Mouse (Mus musculus) large intestine, adult 2 months (tissue): ENCODE measurements at regions not wholly inside any gene's neighbourhood (a gene's known extent, or its start where the extent isn't known, plus 50 kb on each side); places are given as distances from the start of the nearest gene placed in this dataset.

ENCODE experiments used
- DNase-seq: peaks from one replicate; pipeline ENCODE4 v3.0.0-alpha.2; 2012; ENCODE audit warnings: low read depth, low spot score
- WGBS: fragments of 180-500 bp; shearing (Covaris S2); methylation state at CpG from one replicate; pipeline ENCODE4 v1.1.7; 2018; 5-methylcytosine and 5-hydroxymethylcytosine counted together

GRCm38 (mm10) chr16:55480745-55481144 is 183.0 kb upstream of the Zpld1 start:
- no peak for DNase-seq
- 81% methylated on average over 11 of the region's 11 CpGs for WGBS

DNA sequence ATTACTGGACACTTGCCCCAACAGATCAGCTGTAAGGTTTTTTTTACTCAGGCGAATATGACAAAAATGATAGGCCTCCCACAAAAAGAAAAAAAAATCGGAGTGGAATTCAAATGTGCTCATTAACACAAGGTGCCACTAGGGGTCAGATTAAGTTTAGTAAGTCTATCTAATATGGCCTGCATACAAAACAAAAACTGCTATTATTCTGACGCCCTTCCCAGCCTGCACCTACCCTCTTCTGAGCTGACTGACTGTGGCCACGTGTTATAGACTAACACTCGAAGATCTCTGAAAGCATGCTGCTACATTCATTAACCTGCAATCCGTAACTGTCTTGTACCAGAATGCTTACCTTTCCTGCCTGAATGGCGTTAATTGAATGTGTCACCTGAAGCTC is 182.5 kb upstream of the Zpld1 start:
- no peak for DNase-seq
- WGBS = 37% methylated on average over 7 of the region's 7 CpGs

DNA sequence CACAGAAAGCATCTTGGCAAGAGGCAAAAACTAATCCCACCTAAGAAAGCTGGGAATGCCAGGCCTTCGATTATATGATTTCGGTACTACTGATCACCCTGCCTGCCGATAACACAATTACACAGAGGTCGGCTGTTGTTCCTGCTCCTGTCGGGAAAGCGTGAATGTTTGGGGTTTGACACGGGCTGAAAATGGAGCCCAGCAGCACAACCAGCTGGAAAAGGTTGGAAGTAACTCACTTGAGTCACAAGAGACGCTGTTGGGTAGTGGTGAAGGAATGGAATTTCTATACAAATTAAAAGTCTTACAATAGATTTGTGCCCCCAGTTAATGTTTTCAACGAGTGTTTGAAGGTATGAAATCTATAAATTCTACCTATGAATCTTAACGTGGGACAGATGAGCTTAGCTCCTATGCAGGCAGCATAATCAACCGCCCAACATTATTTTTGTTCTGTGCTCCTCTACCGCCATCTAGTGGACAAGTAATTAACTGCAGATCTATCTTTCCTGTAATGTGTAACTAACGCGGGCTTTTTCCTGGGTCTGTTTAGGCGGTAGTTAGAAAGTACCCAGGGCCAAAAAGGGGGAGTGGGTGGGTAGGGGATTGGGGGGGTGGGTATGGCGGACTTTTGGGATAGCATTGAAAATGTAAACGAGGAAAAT is 178.9 kb upstream of the Zpld1 start:
- WGBS = 28% methylated on average over 17 of the region's 17 CpGs
- DNase-seq = peak; percentile 56

GRCm38 (mm10) chr16:55474950-55475525 is 177.3 kb upstream of the Zpld1 start:
- 81% methylated on average over 7 of the region's 7 CpGs for WGBS
- no peak for DNase-seq

DNA sequence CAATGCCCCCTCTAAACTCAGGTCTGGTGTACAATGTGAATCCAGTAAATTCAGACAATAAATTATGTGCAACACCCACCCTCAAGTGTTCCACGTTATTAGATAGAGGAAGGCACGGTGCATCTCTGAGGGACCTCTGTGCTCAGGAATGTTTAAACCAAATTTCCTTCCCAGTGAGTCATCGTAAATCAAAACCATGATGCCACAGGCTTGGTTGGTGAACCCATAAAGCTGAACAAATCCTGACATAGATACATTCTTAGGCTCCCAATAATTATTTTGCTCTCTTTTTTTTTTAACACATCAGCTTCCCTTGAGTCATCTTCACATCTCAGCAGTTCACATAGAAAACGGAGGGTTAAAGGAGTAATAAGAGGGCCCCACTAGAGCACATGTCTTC is 173.6 kb upstream of the Zpld1 start:
- no peak for DNase-seq
- 36% methylated on average over 4 of the region's 4 CpGs for WGBS

GRCm38 (mm10) chr16:55470721-55471120 is 172.9 kb upstream of the Zpld1 start:
- DNase-seq = no peak
- WGBS = 30% methylated on average over 13 of the region's 13 CpGs

DNA sequence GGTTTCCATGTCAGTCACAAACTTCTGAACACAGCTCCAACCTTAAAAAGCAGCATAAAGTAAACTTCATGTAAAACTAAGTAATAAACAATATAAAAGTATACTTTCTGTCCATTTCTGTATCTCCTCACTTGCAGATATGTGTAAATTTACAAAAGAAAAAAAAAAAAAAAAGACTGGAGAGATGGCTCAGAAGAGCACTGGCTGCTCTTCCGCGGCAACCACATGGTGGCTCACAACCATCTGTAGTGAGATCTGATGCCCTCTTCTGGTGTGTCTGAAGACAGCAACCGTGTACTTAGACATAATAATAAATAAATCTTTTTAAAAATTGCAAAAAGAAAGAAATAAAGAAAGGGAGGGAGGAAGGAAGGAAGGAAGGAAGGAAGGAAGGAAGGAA is 171.9 kb upstream of the Zpld1 start:
- WGBS = 63% methylated on average over 3 of the region's 3 CpGs

GRCm38 (mm10) chr16:55468833-55469458 is 171.2 kb upstream of the Zpld1 start:
- DNase-seq = peak; percentile 62
- WGBS = 44% methylated on average over 9 of the region's 9 CpGs

More for the DNA sequence above, 171.9 kb upstream of the Zpld1 start:
- no peak for DNase-seq

GRCm38 (mm10) chr16:55460519-55460918 is 162.7 kb upstream of the Zpld1 start:
- no peak for DNase-seq

DNA sequence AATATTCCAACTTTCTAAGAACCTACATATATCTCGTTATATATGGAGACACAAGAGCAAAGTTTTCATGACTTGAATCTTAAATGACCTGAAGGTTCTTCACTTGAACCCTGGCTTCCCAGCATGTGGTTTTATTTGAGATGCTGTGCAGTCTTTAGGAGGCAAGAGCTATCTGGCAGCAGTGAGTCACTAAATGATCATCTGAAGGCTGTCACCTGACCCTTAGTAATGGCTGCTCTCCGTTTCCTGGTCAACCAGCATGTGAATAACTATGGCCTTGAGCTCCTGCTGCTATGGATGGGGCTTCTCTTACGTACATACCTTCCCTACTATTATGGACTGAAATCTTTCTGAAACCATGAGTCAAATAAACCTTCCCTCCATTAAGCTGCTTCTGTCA is 149.8 kb upstream of the Zpld1 start:
- 78% methylated on average over 3 of the region's 3 CpGs for WGBS
- DNase-seq = no peak

DNA sequence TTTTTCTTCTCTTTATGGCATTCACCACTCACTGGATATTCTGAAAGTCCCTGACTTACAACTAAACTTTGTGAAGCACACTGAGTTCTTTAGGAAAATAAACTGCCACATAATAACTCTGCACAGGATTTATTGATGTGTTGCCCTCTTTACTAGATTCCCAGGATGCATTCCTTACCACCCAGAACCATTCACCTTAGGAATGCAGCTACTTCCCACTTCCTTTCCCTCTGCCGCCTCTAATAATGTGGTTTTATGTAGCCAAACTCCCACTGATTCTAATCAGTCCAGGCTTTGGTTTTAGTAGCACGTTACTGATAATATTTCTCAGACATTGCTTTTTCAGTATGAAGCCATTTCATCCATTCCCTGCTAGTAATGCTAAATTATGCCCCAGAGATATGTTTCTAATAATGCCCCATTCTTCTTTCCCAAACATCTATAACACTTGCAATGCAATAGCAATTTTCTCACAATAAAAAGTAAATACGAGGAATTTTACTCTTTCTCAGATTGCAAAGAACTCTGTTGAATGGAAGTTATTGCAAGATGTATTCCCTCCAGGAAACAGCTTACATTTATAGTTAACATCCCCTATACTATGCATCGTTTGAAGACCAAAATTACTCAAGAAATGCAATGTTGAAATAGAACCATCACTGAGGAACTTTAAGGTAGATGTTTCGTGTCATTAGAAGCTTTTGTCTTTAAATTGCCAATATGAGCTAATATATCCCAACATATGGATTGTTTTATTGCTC is 145.2 kb upstream of the Zpld1 start:
- no peak for DNase-seq
- WGBS = 59% methylated on average over 5 of the region's 5 CpGs

DNA sequence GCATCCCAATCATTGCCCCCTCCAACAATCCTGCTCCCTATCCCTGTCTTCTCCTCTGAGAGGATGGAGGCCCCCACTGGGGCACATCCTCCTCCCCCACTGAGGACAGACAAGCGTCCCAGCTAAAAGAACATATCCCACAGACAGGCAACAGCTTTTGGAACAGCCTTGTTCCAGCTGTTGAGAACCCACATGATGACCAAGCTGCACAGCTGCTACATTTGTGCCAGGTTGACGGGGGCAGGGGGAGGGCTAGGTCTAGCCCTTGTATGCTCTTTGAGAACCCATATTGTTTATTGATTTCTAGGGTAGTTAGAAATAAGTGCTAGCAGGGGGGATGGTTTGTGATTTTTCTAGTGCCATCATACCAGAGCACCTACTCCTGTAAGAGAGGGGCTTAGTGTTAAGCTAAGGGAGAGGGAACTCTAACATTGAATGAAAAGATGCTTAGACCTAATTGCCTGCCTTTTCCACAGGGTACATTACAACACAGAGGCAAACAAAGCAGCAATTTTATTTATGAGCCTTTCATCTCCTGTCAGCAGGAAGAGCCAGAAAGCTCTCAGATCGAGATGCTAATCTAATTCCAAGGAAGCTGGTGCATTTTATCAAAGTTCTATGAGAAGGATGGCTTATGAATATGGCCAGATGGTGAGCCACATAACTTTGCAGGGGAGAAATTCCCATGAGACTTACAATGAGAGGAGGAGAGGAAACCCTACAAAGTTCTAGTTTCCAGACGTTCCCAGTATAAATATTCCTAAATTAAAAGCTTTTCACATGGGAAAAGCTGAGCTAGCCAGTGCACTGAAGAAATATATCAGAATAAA is 137.6 kb upstream of the Zpld1 start:
- no peak for DNase-seq
- WGBS = 41% methylated on average over 4 of the region's 4 CpGs

DNA sequence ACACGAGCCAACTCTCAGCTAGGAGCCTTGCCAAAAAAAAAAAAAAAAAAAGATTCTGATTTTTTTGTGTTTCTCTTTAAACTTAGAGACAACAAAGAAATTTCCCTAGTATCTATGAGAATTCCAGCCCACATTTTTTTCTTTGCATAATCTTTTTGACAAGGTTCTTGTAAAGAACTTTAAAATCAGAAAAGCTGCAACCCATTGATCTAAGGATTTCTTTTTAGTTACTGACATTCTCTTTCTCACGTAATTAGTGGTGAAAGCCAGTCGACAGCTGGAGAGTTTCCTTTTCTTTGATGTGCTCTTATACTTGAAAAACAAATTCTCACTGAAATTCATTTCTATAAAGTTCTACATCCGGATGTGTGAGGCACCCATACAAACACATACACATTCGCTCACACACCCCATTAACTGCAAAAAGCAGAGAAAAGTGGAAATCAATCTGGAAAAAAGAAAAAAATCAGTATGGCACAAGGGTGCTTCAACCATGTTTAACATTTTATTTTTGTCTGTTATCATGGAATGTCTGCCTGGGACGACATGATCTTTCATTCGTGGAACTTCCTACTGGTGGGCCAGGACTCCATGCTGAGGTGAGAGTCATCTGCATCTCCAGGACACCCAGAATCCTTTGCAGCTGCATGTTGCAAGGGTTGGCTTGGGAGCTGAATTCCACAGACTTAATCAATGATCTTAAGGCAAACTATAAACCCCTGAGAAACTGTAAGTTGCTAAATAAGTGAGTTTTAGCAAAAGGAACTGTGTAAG is 124.0 kb upstream of the Zpld1 start:
- WGBS = 57% methylated on average over 7 of the region's 7 CpGs
- DNase-seq = no peak

- no peak for DNase-seq
- 81% methylated on average over 4 of the region's 4 CpGs for WGBS
Observed at GRCm38 (mm10) chr16:55420876-55421568, 123.2 kb upstream of the Zpld1 start.

GRCm38 (mm10) chr16:55418871-55419270 is 121.1 kb upstream of the Zpld1 start:
- no peak for DNase-seq
- WGBS = 72% methylated on average over 3 of the region's 3 CpGs

DNA sequence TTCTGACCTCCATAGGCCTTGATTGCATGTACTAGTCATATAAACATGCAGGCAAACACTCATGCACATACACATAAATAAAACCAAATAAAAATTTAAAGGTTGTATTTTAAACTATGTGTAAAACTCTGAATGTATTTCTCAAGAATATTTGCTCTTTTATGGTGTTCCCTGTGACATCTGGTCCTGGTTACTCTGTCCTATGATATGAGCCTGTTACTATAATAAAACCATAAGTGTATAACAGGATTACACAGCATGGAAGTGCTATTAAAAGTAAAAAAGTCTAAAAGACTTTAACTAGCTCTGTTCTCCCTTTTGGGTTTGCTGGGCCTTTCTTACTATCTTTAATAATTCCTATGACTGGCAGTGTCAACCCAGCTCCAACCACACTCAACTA is 103.0 kb upstream of the Zpld1 start:
- no peak for DNase-seq

DNA sequence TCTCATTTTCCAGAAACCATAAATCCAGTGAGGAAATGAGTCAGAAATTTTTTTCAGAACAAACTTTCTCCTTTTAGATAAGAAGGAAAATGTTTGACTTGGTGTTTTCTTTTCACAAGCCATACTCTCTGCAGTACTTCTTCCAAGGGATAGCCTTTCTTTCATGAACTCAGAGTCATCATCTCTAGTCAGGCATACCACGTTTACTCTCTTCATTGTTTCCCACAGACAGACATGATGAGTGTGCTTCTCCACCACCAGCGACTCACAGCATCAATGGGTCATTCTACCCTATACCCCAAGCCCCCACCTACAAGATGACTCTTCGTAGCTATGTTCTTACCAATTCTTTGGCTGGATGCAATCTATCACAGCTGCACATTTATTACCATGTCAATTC is 97.1 kb upstream of the Zpld1 start:
- DNase-seq = no peak
- WGBS = 63% methylated on average over 3 of the region's 3 CpGs

GRCm38 (mm10) chr16:55390400-55390799 is 92.6 kb upstream of the Zpld1 start:
- no peak for DNase-seq
- 76% methylated on average over 7 of the region's 7 CpGs for WGBS

DNA sequence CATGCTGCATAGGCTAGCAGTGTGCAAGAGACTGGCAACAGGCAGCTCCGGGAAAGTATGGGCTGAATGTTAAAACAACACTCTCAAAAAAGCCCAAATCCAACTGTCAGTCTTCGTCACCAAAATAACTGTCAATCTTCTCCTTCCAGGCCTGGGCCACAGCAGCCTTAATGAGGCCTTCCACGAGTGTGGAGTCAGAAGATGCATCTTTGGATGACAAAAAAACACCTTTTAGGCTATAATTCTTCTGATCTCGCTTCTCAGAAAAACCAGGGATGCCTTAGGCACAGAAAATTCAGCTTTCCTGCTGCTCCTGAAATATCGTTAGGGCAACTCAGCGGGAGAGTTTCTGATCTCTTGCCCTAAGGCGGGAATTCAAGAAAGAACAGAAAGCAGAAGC is 82.2 kb upstream of the Zpld1 start:
- no peak for DNase-seq
- WGBS = 80% methylated on average over 7 of the region's 7 CpGs
